Mouse (Mus musculus) liver, embryonic 12.5 days (tissue): ENCODE data around the gene Map1b. TPM values are rescaled to one million over a fixed set of nuclear protein-coding genes. Genes with fewer than 3 reads are reported as not detected.

Experiments used
- ATAC-seq: fragments of 200-750 bp; cut with Nextera tagmentation; 2 replicates; pipeline ENCODE4 v1.8.0; 2017; ENCODE audit warnings: moderate number of reproducible peaks, mild to moderate bottlenecking, moderate library complexity
- H3K27ac ChIP-seq: fragments of 300-500 bp; sonication (generic); 2 replicates; pipeline ENCODE4 v1.5.1; 2016; ENCODE audit warnings: mild to moderate bottlenecking
- H3K27me3 ChIP-seq: fragments of 300-500 bp; sonication (generic); replicated peaks from 2 replicates; pipeline ENCODE4 v1.6.1; 2016; ENCODE audit warnings: mild to moderate bottlenecking, moderate library complexity
- H3K36me3 ChIP-seq: fragments of 300-500 bp; sonication (generic); 2 replicates; pipeline ENCODE4 v1.6.1; 2016; ENCODE audit warnings: mild to moderate bottlenecking, moderate library complexity
- H3K4me1 ChIP-seq: fragments of 300-500 bp; sonication (generic); 2 replicates; pipeline ENCODE4 v1.6.1; 2016
- H3K4me2 ChIP-seq: fragments of 300-500 bp; sonication (generic); 2 replicates; pipeline ENCODE4 v1.6.1; 2016; ENCODE audit warnings: mild to moderate bottlenecking, moderate library complexity
- H3K4me3 ChIP-seq: fragments of 300-500 bp; sonication (generic); 2 replicates; pipeline ENCODE4 v1.5.1; 2016; ENCODE audit warnings: mild to moderate bottlenecking, moderate library complexity
- H3K9ac ChIP-seq: fragments of 300-500 bp; sonication (generic); 2 replicates; pipeline ENCODE4 v1.6.1; 2016; ENCODE audit warnings: mild to moderate bottlenecking, moderate library complexity
- H3K9me3 ChIP-seq: fragments of 300-500 bp; sonication (generic); replicated peaks from 2 replicates; pipeline ENCODE4 v1.6.1; 2016; ENCODE audit warnings: mild to moderate bottlenecking, moderate library complexity
- WGBS: fragments of 180-500 bp; shearing (Covaris S2); methylation state at CpG from one replicate; pipeline ENCODE4 v1.1.7; 2016; ENCODE audit not compliant: insufficient replicate concordance; 5-methylcytosine and 5-hydroxymethylcytosine counted together
- polyA plus RNA-seq: library from polyadenylated mRNA; unstranded; fragments of >200 nt; fragmentation: Nextera tagmentation; extraction: Ambion mirVana; gene quantifications from 2 replicates; pipeline ENCODE4 v1.2.1, GENCODE M21; 2016

Map1b gene
- polyA plus RNA-seq, 1 experiment from 2014 or later = 11.2 TPM

DNA sequence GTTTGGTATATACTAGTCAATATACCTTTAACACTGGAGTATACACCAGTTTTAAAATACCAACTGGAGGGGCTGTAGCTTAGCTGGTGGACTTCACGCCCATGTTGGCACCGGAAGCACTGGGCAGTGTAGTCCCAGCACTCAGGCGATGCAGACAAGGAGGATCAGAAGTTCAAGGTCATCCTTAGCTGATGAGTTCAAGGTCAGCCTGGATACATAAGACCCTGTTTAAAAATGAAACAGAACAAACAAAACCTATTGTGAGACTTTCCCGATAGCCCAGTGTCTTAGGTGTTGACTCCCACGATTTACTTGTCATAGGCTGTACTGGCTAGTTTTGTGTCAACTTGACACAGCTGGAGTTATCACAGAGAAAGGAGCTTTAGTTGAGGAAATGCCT, 1.5 kb upstream of the Map1b start:
- Histone ChIP-seq H3K27me3 (peaks cover 59% of the 10 kb centered on the region), H3K36me3 (no peaks in the 10 kb centered on the region), H3K4me2 (no peak overlapping the region), H3K9me3 (no peaks in the 10 kb centered on the region), H3K4me3 (no peak overlapping the region), H3K4me1 (peaks cover 16% of the 10 kb centered on the region), H3K9ac (no peak overlapping the region), H3K27ac (no peak overlapping the region)
- 79% methylated on average over 5 of the region's 5 CpGs for WGBS
- no peak for ATAC-seq

DNA sequence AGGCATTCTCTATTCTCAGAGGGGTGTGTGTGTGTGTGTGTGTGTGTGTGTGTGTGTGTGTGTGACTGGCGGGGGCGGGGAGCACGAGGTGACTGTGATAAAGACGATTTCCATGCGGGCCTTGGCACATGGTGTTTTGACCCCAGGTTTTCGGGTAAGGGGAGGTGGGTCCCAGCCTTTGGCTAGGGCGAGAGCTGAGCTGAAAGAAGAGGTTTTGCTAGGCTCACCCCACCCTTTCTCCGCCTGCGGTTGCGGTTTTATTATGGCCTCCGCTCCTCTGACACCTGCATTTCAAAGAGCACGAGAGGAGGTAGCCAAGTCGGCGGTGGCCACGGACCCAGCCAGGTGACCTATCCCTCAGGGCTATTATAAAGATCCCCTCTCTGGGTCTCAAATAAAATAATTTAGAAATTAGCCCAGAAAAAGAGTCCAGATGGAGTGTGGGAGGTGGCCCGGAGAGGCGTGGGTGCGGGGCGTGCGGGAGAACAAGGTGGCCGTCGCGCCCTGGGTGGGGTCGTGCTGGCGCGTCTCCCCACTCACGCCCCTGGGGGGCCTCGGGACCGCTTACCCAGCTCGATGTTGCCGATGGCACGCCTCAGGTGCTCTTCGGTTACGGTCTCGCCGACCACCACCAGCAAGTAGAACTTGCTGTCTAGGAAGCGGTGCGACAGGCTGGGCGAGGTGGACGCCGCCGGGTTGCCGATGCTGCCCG, 448 bp downstream of the Map1b start:
- H3K9me3 ChIP-seq = no peaks in the 10 kb centered on the region
- peak overlapping the region; percentile 35; the same call in 1 of the 2 replicates for H3K9ac ChIP-seq
- H3K27me3 ChIP-seq = peaks cover 66% of the 10 kb centered on the region
- H3K4me2 ChIP-seq = peak overlapping the region; percentile 72
- H3K27ac ChIP-seq = no peak overlapping the region
- peak overlapping the region; percentile 56 for H3K4me3 ChIP-seq
- no peak for ATAC-seq
- 2% methylated on average over 44 of the region's 44 CpGs for WGBS
- peaks cover 16% of the 10 kb centered on the region for H3K4me1 ChIP-seq
- H3K36me3 ChIP-seq = no peaks in the 10 kb centered on the region

- peaks cover 16% of the 10 kb centered on the region for H3K4me1 ChIP-seq
- peaks cover 70% of the 10 kb centered on the region for H3K27me3 ChIP-seq
- WGBS = under 1% methylated on average over 43 of the region's 48 CpGs
- peak overlapping the region; percentile 56 for H3K4me3 ChIP-seq
- ATAC-seq = peak; percentile 54; the same call in 1 of the 2 replicates
- H3K9ac ChIP-seq = peak overlapping the region; percentile 24
- no peak overlapping the region for H3K27ac ChIP-seq
- H3K4me2 ChIP-seq = peak overlapping the region; percentile 72
- no peaks in the 10 kb centered on the region for H3K9me3 ChIP-seq
- H3K36me3 ChIP-seq = no peaks in the 10 kb centered on the region
These were observed 1.3 kb downstream of the Map1b start for GRCm38 (mm10) chr13:99514917-99515591.

DNA sequence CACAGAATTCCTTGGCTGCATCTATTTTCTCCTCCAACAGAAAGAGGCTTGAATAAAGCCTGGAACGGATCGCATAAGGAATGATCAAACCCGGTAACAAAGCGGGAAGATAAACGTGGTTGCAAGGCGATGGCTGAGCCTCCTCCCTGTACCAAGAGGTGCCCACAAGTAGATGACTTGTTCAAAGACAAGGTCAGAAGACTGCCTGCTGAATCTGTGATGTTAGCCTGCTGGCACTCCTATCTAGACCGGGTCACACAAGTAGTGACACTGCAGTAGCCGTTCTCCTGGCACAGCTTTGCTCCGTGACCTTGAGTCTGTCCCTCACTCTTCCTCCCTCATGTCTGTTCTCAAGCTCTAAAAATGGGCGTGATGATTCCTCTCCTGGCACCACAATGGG, 2.4 kb downstream of the Map1b start:
- H3K27me3 ChIP-seq = peaks cover 66% of the 10 kb centered on the region

GRCm38 (mm10) chr13:99513138-99513537, 3.2 kb downstream of the Map1b start:
- Histone ChIP-seq H3K36me3 (no peaks in the 10 kb centered on the region), H3K4me1 (peaks cover 16% of the 10 kb centered on the region), H3K27ac (no peak overlapping the region), H3K9me3 (no peaks in the 10 kb centered on the region), H3K9ac (no peak overlapping the region), H3K4me2 (no peak overlapping the region), H3K4me3 (no peak overlapping the region), H3K27me3 (peaks cover 60% of the 10 kb centered on the region)
- WGBS = 10% methylated on average over 7 of the region's 7 CpGs
- ATAC-seq = no peak

More for the DNA sequence above, 2.4 kb downstream of the Map1b start:
- ATAC-seq = no peak
- H3K36me3 ChIP-seq = no peaks in the 10 kb centered on the region
- no peak overlapping the region for H3K4me3 ChIP-seq
- no peak overlapping the region for H3K27ac ChIP-seq
- H3K4me1 ChIP-seq = peaks cover 16% of the 10 kb centered on the region
- no peak overlapping the region for H3K9ac ChIP-seq
- H3K9me3 ChIP-seq = no peaks in the 10 kb centered on the region
- 31% methylated on average over 10 of the region's 10 CpGs for WGBS
- H3K4me2 ChIP-seq = no peak overlapping the region

DNA sequence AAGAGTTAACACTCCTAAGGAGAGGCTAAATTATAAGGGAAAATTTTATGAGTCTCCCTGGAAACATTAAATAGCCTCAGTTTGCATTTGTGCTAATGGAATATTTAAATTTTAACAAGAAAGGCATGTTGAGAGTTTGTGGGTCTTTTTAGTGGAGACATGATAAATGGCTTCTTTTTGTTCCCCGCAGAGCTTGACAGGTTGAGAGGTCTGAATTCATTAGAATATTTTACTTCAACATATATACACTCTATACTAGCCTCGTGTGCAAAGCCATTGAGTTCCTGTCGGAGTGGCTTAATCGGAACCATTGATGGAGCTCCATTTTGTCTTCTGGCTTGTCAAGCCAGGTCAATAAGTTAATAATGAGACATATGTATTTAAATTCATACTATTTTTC, 6.4 kb downstream of the Map1b start:
- Histone ChIP-seq H3K4me2 (no peak overlapping the region), H3K27me3 (peaks cover 30% of the 10 kb centered on the region), H3K36me3 (no peaks in the 10 kb centered on the region), H3K27ac (no peak overlapping the region), H3K4me3 (no peak overlapping the region), H3K9me3 (no peaks in the 10 kb centered on the region), H3K9ac (no peak overlapping the region), H3K4me1 (no peaks in the 10 kb centered on the region)
- no peak for ATAC-seq
- 72% methylated on average over 4 of the region's 4 CpGs for WGBS

GRCm38 (mm10) chr13:99506580-99506962, 9.8 kb downstream of the Map1b start:
- Histone ChIP-seq H3K27ac (no peak overlapping the region), H3K4me3 (no peak overlapping the region), H3K27me3 (0 out of 2 replicates have a peak, but pooled peaks cover 7% of the 10 kb centered on the region), H3K4me1 (no peaks in the 10 kb centered on the region), H3K36me3 (no peaks in the 10 kb centered on the region), H3K9ac (no peak overlapping the region), H3K4me2 (no peak overlapping the region), H3K9me3 (no peaks in the 10 kb centered on the region)
- 63% methylated on average over 2 of the region's 2 CpGs for WGBS
- ATAC-seq = no peak

GRCm38 (mm10) chr13:99505826-99506579, 10.3 kb downstream of the Map1b start:
- H3K4me1 ChIP-seq = no peaks in the 10 kb centered on the region
- no peaks in the 10 kb centered on the region for H3K9me3 ChIP-seq
- H3K4me3 ChIP-seq = no peak overlapping the region
- no peaks in the 10 kb centered on the region for H3K36me3 ChIP-seq
- H3K27me3 ChIP-seq = 0 out of 2 replicates have a peak, but pooled peaks cover 4% of the 10 kb centered on the region
- no peak overlapping the region for H3K9ac ChIP-seq
- H3K27ac ChIP-seq = no peak overlapping the region
- no peak for ATAC-seq
- 70% methylated on average over 11 of the region's 11 CpGs for WGBS
- H3K4me2 ChIP-seq = no peak overlapping the region

- Histone ChIP-seq H3K9me3 (no peaks in the 10 kb centered on the region), H3K9ac (no peak overlapping the region), H3K4me1 (no peaks in the 10 kb centered on the region), H3K4me3 (no peak overlapping the region), H3K36me3 (no peaks in the 10 kb centered on the region), H3K4me2 (no peak overlapping the region), H3K27me3 (no peaks in the 10 kb centered on the region), H3K27ac (no peak overlapping the region)
- ATAC-seq = no peak
- 32% methylated on average over 14 of the region's 14 CpGs for WGBS
These were observed 12.9 kb downstream of the Map1b start for GRCm38 (mm10) chr13:99503370-99503979.

DNA sequence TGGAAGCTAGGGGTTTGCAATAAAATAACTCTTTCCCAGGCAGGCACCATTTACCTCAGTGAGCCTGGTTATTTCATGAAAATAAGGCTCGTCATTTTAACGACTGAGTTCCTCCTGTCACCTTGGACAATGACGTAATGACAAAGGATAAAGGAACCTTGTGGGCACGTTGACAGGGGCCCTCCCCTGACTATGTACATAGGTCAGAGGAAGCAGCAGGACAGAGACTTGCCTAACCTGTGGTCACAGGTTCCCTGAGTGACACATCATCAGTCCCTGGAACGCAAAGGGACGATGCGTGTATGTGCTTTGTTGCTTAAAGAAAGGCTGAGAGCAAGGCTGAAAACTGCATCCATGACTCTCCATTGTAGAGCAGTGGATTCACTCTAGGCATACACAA, 13.4 kb downstream of the Map1b start:
- Histone ChIP-seq H3K4me2 (no peak overlapping the region), H3K36me3 (no peaks in the 10 kb centered on the region), H3K9me3 (no peaks in the 10 kb centered on the region), H3K4me3 (no peak overlapping the region), H3K9ac (no peak overlapping the region), H3K27ac (no peak overlapping the region), H3K27me3 (no peaks in the 10 kb centered on the region), H3K4me1 (no peaks in the 10 kb centered on the region)
- ATAC-seq = no peak
- 32% methylated on average over 7 of the region's 7 CpGs for WGBS

DNA sequence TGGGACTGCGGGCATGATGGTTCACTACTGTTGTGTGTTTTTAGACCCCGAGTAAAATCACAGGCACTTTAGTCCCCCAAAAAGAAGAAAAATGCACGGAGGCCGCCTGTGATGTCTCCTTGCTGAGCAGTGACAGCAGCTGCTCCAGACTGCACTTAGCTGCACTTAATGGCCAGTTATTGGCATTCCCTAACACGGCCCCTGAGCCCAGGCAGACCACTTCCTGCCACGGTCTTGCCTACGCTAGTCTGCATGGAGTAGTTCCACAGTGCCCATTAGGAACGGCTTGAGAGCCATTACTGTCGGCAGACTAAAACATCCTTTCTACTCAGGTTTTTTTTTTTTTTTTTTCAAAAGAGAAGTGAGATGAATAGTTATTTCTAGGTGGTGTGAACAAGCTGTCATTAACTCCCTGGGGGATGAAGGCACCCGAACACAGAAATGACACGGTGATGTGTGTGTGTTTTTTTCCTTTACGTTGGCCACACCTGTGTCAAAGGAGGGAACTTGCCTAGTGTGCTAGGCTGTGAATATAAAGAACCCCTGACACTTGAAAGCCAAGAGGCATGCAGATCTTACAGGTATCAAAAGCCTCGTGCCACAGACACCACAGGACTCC, 14.1 kb downstream of the Map1b start:
- Histone ChIP-seq H3K36me3 (no peaks in the 10 kb centered on the region), H3K27ac (no peak overlapping the region), H3K9me3 (no peaks in the 10 kb centered on the region), H3K27me3 (no peaks in the 10 kb centered on the region), H3K4me3 (no peak overlapping the region), H3K9ac (no peak overlapping the region), H3K4me1 (no peaks in the 10 kb centered on the region), H3K4me2 (no peak overlapping the region)
- no peak for ATAC-seq
- WGBS = 50% methylated on average over 13 of the region's 13 CpGs
